Mouse (Mus musculus) heart, postnatal 25 days (tissue): ENCODE results near the gene Cdc42. TPM values are rescaled to one million over a fixed set of nuclear protein-coding genes. Genes with fewer than 3 reads are reported as not detected.

Experiments
- total RNA-seq, 2 experiments: library from RNA; stranded (reverse); gene quantifications; 2 replicates each; pipeline ENCODE4 v1.2.3; 2021

Gene Cdc42
- total RNA-seq, 2 experiments from 2014 or later: 153 to 169 TPM

Other genes with a start within 250 kb of the Cdc42 start
- under 1 TPM; 0.22 to 0.26 TPM for gene Wnt4, start 80.2 kb downstream of the Cdc42 start, total RNA-seq
- not detected for gene Cela3a, start 52.1 kb upstream of the Cdc42 start, total RNA-seq
- gene Cela3b, start 72.8 kb upstream of the Cdc42 start, total RNA-seq: not detected
- not detected for gene 1700013G24Rik, start 95.6 kb upstream of the Cdc42 start, total RNA-seq
- 100 to 1,000 TPM; 249 to 297 TPM for gene Hspg2, start 111.0 kb upstream of the Cdc42 start, total RNA-seq
- gene Ldlrad2, start 216.8 kb upstream of the Cdc42 start, total RNA-seq: not detected
- gene Usp48, start 236.0 kb upstream of the Cdc42 start, total RNA-seq: 10 to 100 TPM; 33.0 to 33.3 TPM